Mouse (Mus musculus) MN1 (cell line): ENCODE results near the gene Opn4.

Experiments used
- DNase-seq: peaks from one replicate; pipeline ENCODE4 v3.0.0-alpha.2; 2016; ENCODE audit warnings: low spot score

The Opn4 gene

GRCm38 (mm10) chr14:34561647-34562046 lies 38.3 kb downstream of the Opn4 start:
- no peak for DNase-seq

GRCm38 (mm10) chr14:34558947-34559346 lies 41.0 kb downstream of the Opn4 start:
- DNase-seq, result no peak

- DNase-seq, result no peak
Observed at GRCm38 (mm10) chr14:34555211-34555610, 44.7 kb downstream of the Opn4 start.

GRCm38 (mm10) chr14:34554047-34554446 lies 45.9 kb downstream of the Opn4 start:
- DNase-seq, result no peak

- DNase-seq, result no peak
Observed at GRCm38 (mm10) chr14:34553470-34553869, 46.5 kb downstream of the Opn4 start.

GRCm38 (mm10) chr14:34552226-34552625 lies 47.7 kb downstream of the Opn4 start:
- no peak for DNase-seq

- peak; percentile 93 for DNase-seq
Observed at GRCm38 (mm10) chr14:34549004-34549671, 50.8 kb downstream of the Opn4 start.

- DNase-seq, result peak; percentile 71
Observed at GRCm38 (mm10) chr14:34548391-34549001, 51.4 kb downstream of the Opn4 start.

- no peak for DNase-seq
Observed at GRCm38 (mm10) chr14:34544545-34544944, 55.4 kb downstream of the Opn4 start.

GRCm38 (mm10) chr14:34544001-34544400 lies 55.9 kb downstream of the Opn4 start:
- no peak for DNase-seq

- DNase-seq, result peak; percentile 67
Observed at GRCm38 (mm10) chr14:34543596-34543995, 56.3 kb downstream of the Opn4 start.

- no peak for DNase-seq
Observed at GRCm38 (mm10) chr14:34541896-34542295, 58.0 kb downstream of the Opn4 start.

GRCm38 (mm10) chr14:34540685-34541162 lies 59.2 kb downstream of the Opn4 start:
- no peak for DNase-seq
